Mouse (Mus musculus) limb, embryonic 11.5 days (tissue): Measurements from ENCODE around the gene Cap2. TPM values are rescaled to one million over a fixed set of nuclear protein-coding genes. Genes with fewer than 3 reads are reported as not detected.

Experiments used
- ATAC-seq: fragments of 200-750 bp; cut with Nextera tagmentation; 2 replicates; pipeline ENCODE4 v1.8.0; 2017; ENCODE audit warnings: low read depth; ENCODE audit not compliant: insufficient number of reproducible peaks, low FRiP score, low TSS enrichment
- DNase-seq: peaks from one replicate; pipeline ENCODE4 v3.0.0-alpha.2; 2015; ENCODE audit warnings: low spot score
- H3K27ac ChIP-seq: fragments of 300-500 bp; sonication (generic); replicated peaks from 2 replicates; pipeline ENCODE4 v1.5.1; 2014; ENCODE audit warnings: low read depth, mild to moderate bottlenecking, low read length
- H3K27me3 ChIP-seq: fragments of 300-500 bp; sonication (generic); 2 replicates; pipeline ENCODE4 v1.6.1; 2014; ENCODE audit warnings: mild to moderate bottlenecking, low read length, mixed read lengths; ENCODE audit not compliant: control insufficient read depth, insufficient read depth
- H3K36me3 ChIP-seq: fragments of 300-500 bp; sonication (generic); 2 replicates; pipeline ENCODE4 v1.6.1; 2014; ENCODE audit warnings: mild to moderate bottlenecking, low read length, moderate library complexity, mixed read lengths; ENCODE audit not compliant: control insufficient read depth, insufficient read depth
- H3K4me1 ChIP-seq: fragments of 300-500 bp; sonication (generic); 2 replicates; pipeline ENCODE4 v1.6.1; 2014; ENCODE audit warnings: low read length, mixed read lengths; ENCODE audit not compliant: control insufficient read depth, insufficient read depth
- H3K4me2 ChIP-seq: fragments of 300-500 bp; sonication (generic); 2 replicates; pipeline ENCODE4 v1.6.1; 2014; ENCODE audit warnings: low read depth, mild to moderate bottlenecking, moderate library complexity; ENCODE audit not compliant: severe bottlenecking
- H3K4me3 ChIP-seq: fragments of 300-500 bp; sonication (generic); 2 replicates; pipeline ENCODE4 v1.5.1; 2014; ENCODE audit warnings: low read depth, low read length
- H3K9ac ChIP-seq: fragments of 300-500 bp; sonication (generic); 2 replicates; pipeline ENCODE4 v1.6.1; 2014; ENCODE audit warnings: mild to moderate bottlenecking, low read length
- H3K9me3 ChIP-seq: fragments of 300-500 bp; sonication (generic); 2 replicates; pipeline ENCODE4 v1.6.1; 2016; ENCODE audit warnings: low read length; ENCODE audit not compliant: control insufficient read depth
- WGBS: fragments of 180-500 bp; shearing (Covaris S2); extraction: QIAGEN DNeasy Blood & Tissue Kit; methylation state at CpG from one replicate; pipeline ENCODE4 v1.1.7; 2014; 5-methylcytosine and 5-hydroxymethylcytosine counted together
- polyA plus RNA-seq: library from polyadenylated mRNA; unstranded; fragments of >200 nt; fragmentation: Nextera tagmentation; extraction: Ambion mirVana; gene quantifications from 2 replicates; pipeline ENCODE4 v1.2.1, GENCODE M21; 2014

Cap2 gene
- polyA plus RNA-seq, 1 experiment from 2014 or later = 5.4 TPM

DNA sequence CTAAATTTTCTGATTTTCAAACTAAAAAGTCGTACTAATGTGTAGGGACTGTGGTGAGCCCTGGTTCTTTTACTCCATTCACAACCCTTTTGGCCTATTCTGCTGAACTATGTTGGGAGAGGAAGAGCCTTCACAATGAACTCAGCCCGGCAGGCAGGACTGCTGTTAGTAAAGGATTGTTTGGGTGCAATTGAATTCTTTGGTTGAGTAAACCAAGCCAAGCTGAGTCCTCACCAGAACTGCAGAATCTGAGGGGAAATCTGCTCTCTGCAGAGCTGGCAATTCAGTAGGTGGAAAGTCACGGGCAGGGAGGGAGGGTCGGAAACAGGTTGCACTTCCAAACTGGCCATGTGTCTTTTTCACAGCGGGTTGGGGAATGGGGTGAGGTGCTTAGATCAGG is 39.3 kb downstream of the Cap2 start:
- H3K4me1 ChIP-seq = no peaks in the 10 kb centered on the region
- no peak overlapping the region for H3K27ac ChIP-seq
- DNase-seq = no peak
- no peaks in the 10 kb centered on the region for H3K27me3 ChIP-seq
- H3K9me3 ChIP-seq = no peaks in the 10 kb centered on the region
- no peak overlapping the region for H3K9ac ChIP-seq
- H3K4me3 ChIP-seq = no peak overlapping the region
- no peak for ATAC-seq
- H3K4me2 ChIP-seq = no peak overlapping the region
- 70% methylated on average over 5 of the region's 5 CpGs for whole genome bisulfite sequencing
- no peaks in the 10 kb centered on the region for H3K36me3 ChIP-seq

DNA sequence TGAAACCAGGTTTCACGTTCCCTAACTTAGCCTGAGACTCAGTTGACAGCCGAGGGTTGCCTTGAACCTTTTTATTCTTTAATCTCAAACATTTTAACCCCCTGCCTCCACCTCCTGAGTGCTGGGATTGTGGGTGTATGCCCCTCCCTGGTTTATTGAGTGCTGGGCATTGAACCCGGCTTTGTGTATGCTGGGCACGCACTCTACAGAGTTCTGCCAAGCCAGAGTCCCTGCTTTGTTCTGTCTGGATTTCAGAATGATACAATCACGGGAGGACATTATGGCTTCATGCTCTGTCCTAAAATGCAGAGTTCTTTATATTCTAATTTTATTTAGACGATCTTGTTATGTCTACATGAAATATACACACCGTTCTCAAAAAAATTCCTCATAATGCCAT is 41.1 kb downstream of the Cap2 start:
- no peaks in the 10 kb centered on the region for H3K9me3 ChIP-seq
- H3K9ac ChIP-seq = no peak overlapping the region
- H3K4me2 ChIP-seq = no peak overlapping the region
- no peaks in the 10 kb centered on the region for H3K4me1 ChIP-seq
- no peaks in the 10 kb centered on the region for H3K27me3 ChIP-seq
- WGBS = 91% methylated on average over 7 of the region's 7 CpGs
- H3K36me3 ChIP-seq = no peaks in the 10 kb centered on the region
- DNase-seq (no peak), ATAC-seq (no peak)
- no peak overlapping the region for H3K4me3 ChIP-seq
- no peak overlapping the region for H3K27ac ChIP-seq

DNA sequence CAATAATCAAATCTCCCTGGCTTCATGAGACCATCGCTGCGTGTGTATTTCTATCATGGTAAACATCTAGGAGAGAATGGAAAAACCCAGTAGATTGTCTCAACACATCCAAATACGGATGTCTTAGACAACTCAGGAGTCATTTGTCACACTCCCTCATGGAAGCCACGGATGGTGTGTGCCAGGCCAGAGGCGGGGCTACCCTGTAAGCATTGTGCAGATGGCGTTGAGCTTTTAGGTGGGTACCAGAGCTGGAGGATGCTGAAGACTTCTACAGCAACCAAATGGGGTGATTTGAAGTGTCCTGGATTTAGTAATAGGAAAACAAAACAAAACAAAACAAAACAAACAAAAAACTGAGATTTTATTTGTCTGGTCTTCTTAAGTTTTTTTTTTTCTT is 43.0 kb downstream of the Cap2 start:
- no peak overlapping the region for H3K9ac ChIP-seq
- H3K27me3 ChIP-seq = no peaks in the 10 kb centered on the region
- H3K27ac ChIP-seq = no peak overlapping the region
- no peak overlapping the region for H3K4me3 ChIP-seq
- 75% methylated on average over 6 of the region's 6 CpGs for WGBS
- ATAC-seq (no peak), DNase-seq (no peak)
- no peak overlapping the region for H3K4me2 ChIP-seq
- H3K4me1 ChIP-seq = no peaks in the 10 kb centered on the region
- no peaks in the 10 kb centered on the region for H3K36me3 ChIP-seq
- no peaks in the 10 kb centered on the region for H3K9me3 ChIP-seq

DNA sequence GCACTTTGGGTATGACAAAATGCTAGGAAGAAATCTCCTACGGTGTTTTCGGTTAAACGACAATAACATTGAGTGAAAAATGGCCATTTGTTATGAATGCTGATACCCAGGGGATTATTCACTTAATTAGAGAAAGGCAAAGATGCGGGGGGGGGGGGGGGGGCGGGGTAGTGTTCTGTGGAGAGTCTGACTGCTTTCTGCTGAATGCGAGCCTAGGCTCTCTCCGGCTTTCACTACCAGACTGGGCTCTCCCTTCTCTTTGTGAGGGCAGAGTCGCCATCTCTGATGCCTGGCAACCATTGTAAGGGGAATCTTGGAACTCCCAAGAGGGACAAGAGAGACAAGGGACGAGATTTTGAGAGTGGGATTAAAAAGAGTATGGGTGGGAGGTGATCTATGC is 43.4 kb downstream of the Cap2 start:
- DNase-seq = no peak
- Histone ChIP-seq H3K27me3 (no peaks in the 10 kb centered on the region), H3K4me1 (no peaks in the 10 kb centered on the region), H3K9ac (no peak overlapping the region), H3K4me3 (no peak overlapping the region), H3K4me2 (no peak overlapping the region), H3K9me3 (no peaks in the 10 kb centered on the region), H3K27ac (no peak overlapping the region), H3K36me3 (no peaks in the 10 kb centered on the region)
- no peak for ATAC-seq
- WGBS = 48% methylated on average over 9 of the region's 9 CpGs

DNA sequence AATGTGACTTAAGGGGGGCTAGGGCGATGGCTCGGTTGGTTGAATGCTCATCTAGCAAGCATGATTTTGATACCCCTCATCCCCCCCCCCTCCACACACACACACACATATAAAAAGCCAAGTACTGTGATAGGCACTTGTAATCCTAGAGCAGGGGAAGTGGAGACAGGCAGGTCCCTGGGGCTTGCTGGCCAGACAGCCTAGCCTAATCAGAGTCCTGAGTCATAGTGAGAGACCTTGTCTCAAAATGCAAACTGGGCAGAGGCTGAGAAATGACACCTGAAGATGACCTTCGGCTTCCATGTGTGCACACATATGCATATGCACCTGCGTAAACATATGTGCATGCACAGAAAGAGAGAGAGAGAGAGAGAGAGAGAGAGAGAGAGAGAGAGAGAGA is 45.2 kb downstream of the Cap2 start:
- H3K4me1 ChIP-seq = no peaks in the 10 kb centered on the region
- no peak overlapping the region for H3K4me3 ChIP-seq
- no peak overlapping the region for H3K4me2 ChIP-seq
- WGBS = 93% methylated on average over 4 of the region's 4 CpGs
- no peaks in the 10 kb centered on the region for H3K36me3 ChIP-seq
- no peak overlapping the region for H3K9ac ChIP-seq
- no peak for DNase-seq
- no peaks in the 10 kb centered on the region for H3K9me3 ChIP-seq
- no peaks in the 10 kb centered on the region for H3K27me3 ChIP-seq
- ATAC-seq = no peak
- H3K27ac ChIP-seq = no peak overlapping the region

- H3K4me1 ChIP-seq = no peaks in the 10 kb centered on the region
- no peak for ATAC-seq
Measured at GRCm38 (mm10) chr13:46547253-46547652, 45.6 kb downstream of the Cap2 start.

DNA sequence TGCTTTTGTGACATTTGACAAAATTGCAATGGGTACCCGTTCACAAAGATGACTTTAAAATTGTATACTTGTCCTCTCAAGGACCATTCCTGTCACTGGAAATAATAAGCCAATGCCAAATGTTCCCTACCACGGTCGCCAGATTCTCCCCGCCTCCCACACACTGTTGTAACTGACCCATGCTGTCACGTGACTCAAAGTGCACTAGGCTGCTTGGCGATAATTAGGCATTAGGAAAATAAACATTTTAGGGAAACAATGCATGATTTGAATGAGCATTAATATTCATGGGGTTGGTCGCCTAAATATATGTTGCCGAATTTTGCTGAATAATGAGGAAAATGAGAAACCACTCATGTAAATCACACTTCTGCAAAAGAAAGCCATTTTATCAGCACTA is 46.5 kb downstream of the Cap2 start:
- DNase-seq (no peak), ATAC-seq (no peak)
- Histone ChIP-seq H3K4me3 (no peak overlapping the region), H3K4me2 (no peak overlapping the region), H3K4me1 (no peaks in the 10 kb centered on the region), H3K27ac (no peak overlapping the region), H3K9me3 (no peaks in the 10 kb centered on the region), H3K36me3 (no peaks in the 10 kb centered on the region), H3K9ac (no peak overlapping the region), H3K27me3 (no peaks in the 10 kb centered on the region)
- WGBS = 85% methylated on average over 8 of the region's 8 CpGs

More at GRCm38 (mm10) chr13:46547253-46547652, 45.6 kb downstream of the Cap2 start:
- no peaks in the 10 kb centered on the region for H3K9me3 ChIP-seq
- 19% methylated on average over 1 of the region's 1 CpGs for WGBS
- DNase-seq = no peak
- H3K27ac ChIP-seq = no peak overlapping the region
- no peaks in the 10 kb centered on the region for H3K27me3 ChIP-seq
- no peak overlapping the region for H3K9ac ChIP-seq
- H3K36me3 ChIP-seq = no peaks in the 10 kb centered on the region
- H3K4me3 ChIP-seq = no peak overlapping the region
- no peak overlapping the region for H3K4me2 ChIP-seq

- no peak overlapping the region for H3K4me2 ChIP-seq
- WGBS = 86% methylated on average over 5 of the region's 5 CpGs
- no peak overlapping the region for H3K27ac ChIP-seq
- no peaks in the 10 kb centered on the region for H3K27me3 ChIP-seq
- no peaks in the 10 kb centered on the region for H3K9me3 ChIP-seq
- H3K9ac ChIP-seq = no peak overlapping the region
- H3K4me1 ChIP-seq = no peaks in the 10 kb centered on the region
- H3K36me3 ChIP-seq = no peaks in the 10 kb centered on the region
- DNase-seq (no peak), ATAC-seq (no peak)
- H3K4me3 ChIP-seq = no peak overlapping the region
Measured at GRCm38 (mm10) chr13:46548600-46549179, 47.0 kb downstream of the Cap2 start.

DNA sequence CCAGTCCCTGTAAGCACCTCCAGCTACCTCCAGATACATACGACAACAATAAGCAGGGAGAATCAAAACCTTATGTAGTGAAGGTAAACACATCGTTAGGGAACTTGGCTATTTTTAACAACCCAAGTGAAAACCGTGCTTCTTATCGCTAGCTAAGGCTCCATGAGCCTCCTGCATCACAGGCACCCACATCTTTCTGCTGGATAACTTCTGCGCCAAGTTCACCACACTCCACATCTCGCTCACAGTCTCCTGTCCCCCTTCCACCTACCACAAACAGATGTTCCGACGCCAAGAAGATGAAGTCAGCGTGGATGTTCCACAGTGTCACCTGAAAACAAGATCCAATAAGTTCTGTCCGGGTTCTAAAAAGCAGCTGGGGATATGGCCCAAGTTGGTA is 49.0 kb downstream of the Cap2 start:
- no peak overlapping the region for H3K4me3 ChIP-seq
- no peaks in the 10 kb centered on the region for H3K27me3 ChIP-seq
- DNase-seq (no peak), ATAC-seq (no peak)
- 57% methylated on average over 10 of the region's 10 CpGs for WGBS
- no peak overlapping the region for H3K27ac ChIP-seq
- no peaks in the 10 kb centered on the region for H3K4me1 ChIP-seq
- no peaks in the 10 kb centered on the region for H3K36me3 ChIP-seq
- no peaks in the 10 kb centered on the region for H3K9me3 ChIP-seq
- H3K4me2 ChIP-seq = no peak overlapping the region
- H3K9ac ChIP-seq = no peak overlapping the region
